Mouse (Mus musculus) common myeloid progenitor, adult 5-6 weeks (primary cell): Measurements from ENCODE around the gene Tas2r134. TPM values are rescaled to one million over a fixed set of nuclear protein-coding genes. Genes with fewer than 3 reads are reported as not detected.

ENCODE experiments used
- ATAC-seq: replicated peaks from 2 replicates; pipeline ENCODE4 v1.8.0; 2016; ENCODE audit warnings: low read depth, mild to moderate bottlenecking, moderate TSS enrichment, inconsistent platforms; ENCODE audit not compliant: poor library complexity, severe bottlenecking
- total RNA-seq: library from RNA; stranded (forward); fragments of 200-1000, 187-1606 nt; gene quantifications from 2 replicates; pipeline ENCODE4 v1.2.3, GENCODE M21; 2017

Tas2r134 gene
- total RNA-seq, 1 experiment from 2014 or later = not detected

DNA sequence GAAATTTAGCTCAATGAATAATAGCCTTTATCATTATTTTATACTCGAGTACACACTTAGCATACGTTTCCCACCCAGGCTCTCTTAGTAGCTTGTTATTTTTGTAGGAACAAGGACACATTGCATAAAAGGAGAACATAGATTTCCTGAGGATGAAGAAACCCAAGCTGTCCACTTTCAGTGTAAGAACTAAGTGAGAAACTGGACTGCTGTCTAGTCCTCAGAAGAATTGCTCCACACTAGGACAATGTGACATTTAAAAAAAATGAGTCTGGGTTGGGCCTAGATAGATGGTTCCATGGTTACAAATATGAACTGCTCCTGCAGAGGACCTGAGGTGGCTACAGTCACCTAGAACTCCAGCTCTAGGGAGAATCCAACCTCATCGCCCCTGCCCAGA, 20.7 kb downstream of the Tas2r134 start:
- no peak for ATAC-seq

GRCm38 (mm10) chr2:51649887-51650286, 22.6 kb downstream of the Tas2r134 start:
- ATAC-seq = no peak

- no peak for ATAC-seq
These were observed 24.8 kb downstream of the Tas2r134 start for GRCm38 (mm10) chr2:51652086-51652485.

DNA sequence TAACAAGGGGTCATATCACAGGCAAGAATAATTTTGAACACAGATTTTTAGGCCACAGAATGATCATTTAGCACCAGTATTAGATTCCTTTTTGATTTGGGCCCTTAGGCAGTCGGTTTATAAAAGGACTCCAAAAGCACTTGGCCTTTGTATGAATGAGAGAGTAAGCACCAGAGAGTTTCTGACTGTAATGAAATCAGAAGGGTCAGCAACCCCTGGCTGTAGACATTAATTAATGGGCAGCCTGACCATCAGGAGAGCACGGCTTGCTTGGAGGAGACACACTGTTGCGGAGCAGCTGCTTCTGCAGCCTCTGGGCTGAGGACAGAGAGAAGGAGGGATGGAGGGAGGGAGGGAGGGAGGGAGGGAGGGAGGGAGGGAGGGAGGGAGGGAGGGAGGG, 30.4 kb downstream of the Tas2r134 start:
- ATAC-seq = no peak

- ATAC-seq = no peak
These were observed 31.0 kb downstream of the Tas2r134 start for GRCm38 (mm10) chr2:51658288-51658687.

DNA sequence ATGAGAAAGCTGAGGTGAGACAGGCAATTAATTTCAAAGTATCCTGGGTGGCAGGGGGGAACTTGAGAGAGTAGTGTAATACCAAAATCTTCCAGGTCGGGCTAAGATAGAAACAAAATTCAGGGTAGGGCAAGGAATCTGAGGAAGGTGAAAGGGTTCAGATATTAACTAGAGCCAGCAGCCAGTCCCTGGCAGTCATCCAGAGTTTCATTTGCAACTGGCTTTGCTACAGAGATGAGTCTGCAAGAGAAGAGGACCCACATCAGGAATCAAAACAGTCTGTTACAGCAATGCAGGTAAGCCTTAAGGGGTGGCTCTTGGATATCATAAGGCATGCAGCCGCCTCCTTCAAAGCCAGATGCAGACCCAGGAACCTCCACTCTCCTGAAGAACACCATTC, 47.0 kb downstream of the Tas2r134 start:
- no peak for ATAC-seq
